Mouse (Mus musculus): ENCODE results near the gene Kcna6. TPM values are rescaled to one million over a fixed set of nuclear protein-coding genes. Genes with fewer than 3 reads are reported as not detected.

Gene Kcna6
- polyA plus RNA-seq, 1 experiment from 2014 or later, result 7.4 TPM

Other genes starting within 250 kb of the Kcna6 start
- 2.4 and 5.7 TPM in 2 replicates for gene Kcna5, start 205.3 kb downstream of the Kcna6 start, polyA plus RNA-seq (2016; fragmentation: Nextera tagmentation; extraction: Ambion mirVana)
- gene Kcna1, start 94.3 kb downstream of the Kcna6 start, polyA plus RNA-seq (2016; fragmentation: Nextera tagmentation; extraction: Ambion mirVana), result 2.9 and 3.2 TPM in 2 replicates
- gene Ndufa9, start 108.5 kb upstream of the Kcna6 start, polyA plus RNA-seq (2016; fragmentation: Nextera tagmentation; extraction: Ambion mirVana), result 157 and 165 TPM in 2 replicates
- 0.06 and 0.16 TPM in 2 replicates for gene Akap3, start 112.4 kb upstream of the Kcna6 start, polyA plus RNA-seq (2016; fragmentation: Nextera tagmentation; extraction: Ambion mirVana)
- gene Dyrk4, start 181.2 kb upstream of the Kcna6 start, polyA plus RNA-seq (2016; fragmentation: Nextera tagmentation; extraction: Ambion mirVana), result not detected in 2 replicates
- gene Rad51ap1, start 198.9 kb upstream of the Kcna6 start, polyA plus RNA-seq (2016; fragmentation: Nextera tagmentation; extraction: Ambion mirVana), result 56.2 and 56.7 TPM in 2 replicates
- 20.2 and 24.7 TPM in 2 replicates for gene D6Wsu163e, start 199.3 kb upstream of the Kcna6 start, polyA plus RNA-seq (2016; fragmentation: Nextera tagmentation; extraction: Ambion mirVana)